Mouse (Mus musculus): ENCODE measurements around the gene Atp8b3. TPM values are rescaled to one million over a fixed set of nuclear protein-coding genes. Genes with fewer than 3 reads are reported as not detected.
A peak's percentile ranks its signal among the peaks of the same experiment; 100 is the strongest.

The Atp8b3 gene
- total RNA-seq (2021) = under 1 TPM; 0.20 to 0.27 TPM

DNA sequence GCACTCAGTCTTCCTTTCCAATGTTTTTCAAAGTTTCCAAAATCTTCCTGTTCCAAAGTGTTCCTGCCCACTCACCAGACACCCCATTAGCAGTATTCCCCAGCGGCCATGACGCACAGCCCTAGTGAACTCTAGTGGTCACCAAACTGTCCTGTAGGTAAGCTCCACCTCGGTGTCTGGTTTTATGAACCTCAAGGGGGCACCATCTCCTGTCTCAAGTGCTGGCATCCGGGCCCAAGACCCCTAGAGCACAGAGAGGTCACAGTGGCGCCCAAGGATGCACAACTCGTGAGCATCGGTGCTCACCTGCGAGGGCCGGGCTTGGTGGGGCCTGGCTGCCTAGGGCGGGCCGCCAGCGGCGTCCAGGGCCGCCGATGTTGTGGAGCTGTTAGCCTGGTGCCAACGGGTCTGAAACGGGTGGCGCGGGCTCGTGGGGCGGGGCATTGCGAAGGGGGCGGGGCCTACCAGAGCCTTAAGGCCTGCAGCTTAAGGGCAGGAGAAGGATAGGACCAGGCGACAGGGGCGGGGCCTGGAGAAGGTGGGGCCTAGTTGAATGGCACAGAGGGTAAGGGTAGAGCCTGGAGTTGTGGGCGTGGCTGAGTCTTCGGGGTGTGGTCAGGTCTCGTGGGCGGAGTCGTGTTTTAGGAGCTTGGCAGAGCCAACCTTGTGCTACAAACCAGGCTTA is at the start of gene Atp8b3:
Atp8b3 (minus strand) TSS at position 415 of the 685 bp plus-strand sequence.
- no peak for DNase-seq (ENCODE audit: low spot score in 2 of 2)
- intact Hi-C loops (cut with DNase I) = no loop called here

DNA sequence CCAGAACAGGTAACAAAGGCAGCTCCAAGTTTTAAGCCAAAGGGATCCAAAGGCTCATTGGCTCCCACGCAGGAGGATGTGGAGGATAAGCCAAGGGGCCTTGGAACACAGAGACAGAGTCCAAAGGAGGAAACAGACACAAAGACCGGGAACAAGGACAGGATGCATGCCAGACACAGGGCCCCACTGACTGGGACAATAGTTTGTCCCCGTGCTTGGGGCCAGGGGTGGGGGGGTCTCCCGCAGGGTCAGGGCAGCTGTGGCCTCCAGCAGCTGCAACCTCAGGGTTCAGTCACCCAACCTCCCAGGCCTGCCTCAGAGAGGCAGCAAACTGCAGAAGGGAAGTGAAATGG is 48.4 kb upstream of the Atp8b3 start:
- intact Hi-C loops (cut with DNase I) = no loop called here

DNA sequence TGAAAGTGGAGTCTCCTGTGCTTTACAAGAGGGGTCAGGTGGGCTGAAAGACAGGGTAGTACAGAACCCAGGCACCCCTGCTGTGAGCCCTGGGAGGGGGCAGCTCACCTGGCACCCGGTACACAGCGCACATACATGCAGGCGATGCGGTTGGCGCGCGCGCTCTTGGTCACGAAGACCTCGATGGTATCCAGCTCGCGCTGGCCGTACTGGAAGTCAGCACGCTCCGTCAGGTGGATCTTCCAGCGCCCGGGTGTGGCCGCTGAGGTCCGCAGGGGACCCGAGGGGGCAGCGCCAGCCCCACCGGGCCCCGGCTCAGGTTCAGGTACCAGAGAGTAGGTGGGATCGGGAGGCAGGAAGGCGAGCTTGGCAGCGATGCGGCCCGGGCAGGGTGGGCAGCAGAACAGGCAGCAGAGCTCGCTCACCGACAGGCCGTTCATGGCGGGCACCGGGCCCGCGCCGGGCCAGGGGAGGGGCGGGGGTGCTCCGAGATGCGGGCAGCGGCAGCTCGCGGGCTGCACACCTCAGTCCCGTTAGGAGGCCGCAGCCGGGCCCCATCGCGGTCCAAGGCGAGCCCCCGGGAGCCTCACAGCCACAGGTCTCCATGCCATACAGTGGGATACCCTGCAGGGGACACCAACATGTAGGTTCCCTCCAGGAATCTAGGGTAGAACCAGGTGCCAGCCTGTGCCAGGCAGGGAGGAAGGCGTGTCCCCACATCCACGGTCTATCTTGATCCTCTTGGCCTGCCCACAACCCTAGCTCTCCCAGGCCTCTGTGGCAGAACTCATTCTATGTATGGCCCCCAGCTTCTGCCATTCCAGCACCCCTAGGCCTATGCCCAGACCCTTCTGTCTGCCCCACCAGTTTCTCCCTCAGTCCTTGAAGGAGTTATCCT is 47.7 kb upstream of the Atp8b3 start:
- no peak for DNase-seq (ENCODE audit: low spot score in 2 of 2)
- intact Hi-C loops (cut with DNase I) = no loop called here

More for the DNA sequence above, 48.4 kb upstream of the Atp8b3 start:
- no peak for DNase-seq (ENCODE audit: low spot score in 2 of 2)

DNA sequence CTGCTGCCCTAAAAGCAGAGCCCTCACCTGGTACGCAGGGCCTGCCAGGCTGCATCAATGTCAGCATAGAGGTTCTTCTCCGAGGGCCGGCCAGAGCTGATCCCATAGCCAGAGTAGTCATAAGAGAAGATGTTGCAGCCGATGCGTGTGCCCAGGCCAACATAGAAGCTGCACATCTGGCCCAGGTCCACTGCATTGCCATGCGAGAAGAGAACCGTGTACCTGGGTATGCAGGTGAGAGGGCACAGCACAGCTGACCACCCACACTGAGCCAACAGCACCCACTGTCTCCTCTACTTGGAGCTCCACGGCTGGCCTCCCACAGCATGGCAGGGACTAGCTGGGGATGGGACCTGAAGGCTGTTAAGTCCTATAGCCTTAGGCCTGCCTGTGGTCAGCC is 46.7 kb upstream of the Atp8b3 start:
- intact Hi-C loops (cut with DNase I) = no loop called here
- DNase-seq (ENCODE audit: low spot score in 2 of 2) = no peak

DNA sequence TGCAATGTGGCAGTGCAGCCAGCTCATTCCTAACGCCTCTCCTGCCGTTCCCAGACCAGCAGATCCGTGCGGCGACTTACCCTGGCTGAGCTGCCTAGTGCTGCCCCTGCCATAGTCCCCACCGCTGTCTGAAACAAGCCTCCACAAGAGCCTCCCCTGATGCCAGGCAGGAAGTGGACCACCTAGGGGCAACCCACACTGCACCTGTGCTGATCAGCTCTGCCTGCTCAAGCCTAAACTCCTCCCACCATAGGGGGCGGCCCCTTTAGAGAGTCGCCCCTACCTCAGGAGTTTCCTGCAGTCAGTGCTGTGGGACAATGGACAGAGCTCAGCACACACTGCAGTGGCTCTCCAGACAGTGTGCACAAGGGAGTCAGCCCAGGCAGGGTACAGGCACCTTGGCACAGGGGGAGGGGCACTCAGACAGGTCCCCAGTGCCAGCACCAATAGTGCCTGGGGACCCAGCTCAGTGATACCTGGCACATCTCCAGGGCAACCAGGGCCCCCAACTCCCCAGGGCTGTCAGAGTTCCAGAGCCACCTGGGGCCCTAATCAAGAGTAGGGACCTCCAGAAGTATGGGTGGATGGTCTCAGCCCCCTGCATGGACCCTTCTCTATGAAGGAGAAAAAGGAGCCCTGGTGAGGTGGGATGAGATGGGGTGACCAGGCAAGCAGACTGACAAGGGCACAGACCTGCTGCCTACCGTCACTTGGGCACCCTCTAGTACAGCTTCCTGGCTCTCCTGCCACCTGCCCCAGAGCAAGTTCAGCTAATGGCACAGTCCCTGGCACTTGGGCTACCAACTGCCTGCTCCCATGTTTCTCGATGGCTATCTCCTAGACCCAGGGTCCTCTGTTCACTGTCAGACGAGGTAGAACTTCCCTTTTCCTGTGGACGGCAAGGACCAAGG is 46.0 kb upstream of the Atp8b3 start:
- DNase-seq (ENCODE audit: low spot score in 2 of 2) = no peak
- intact Hi-C loops (cut with DNase I) = no loop called here

DNA sequence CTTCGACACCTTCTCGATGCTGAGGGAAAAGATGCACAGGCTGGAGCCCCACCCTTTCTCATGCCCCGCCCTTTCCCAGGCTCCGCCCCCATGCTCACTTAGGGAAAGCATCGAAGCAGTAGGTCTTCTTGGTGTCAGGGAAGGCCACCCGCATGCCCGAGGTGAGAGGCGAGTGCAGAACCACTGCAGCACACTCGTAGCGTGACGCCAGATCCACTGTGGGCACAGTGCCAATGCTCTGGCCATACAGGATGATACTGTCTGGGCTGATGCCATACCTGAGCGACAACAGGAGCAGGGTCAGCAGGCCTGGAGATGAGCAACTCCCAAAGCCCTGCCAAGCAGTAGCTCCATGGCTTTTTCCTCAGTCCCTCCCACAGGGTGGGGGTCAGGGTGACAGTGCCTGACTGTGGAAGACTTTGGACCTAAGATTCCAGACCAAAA is 45.1 kb upstream of the Atp8b3 start:
- intact Hi-C loops (cut with DNase I) = no loop called here

DNA sequence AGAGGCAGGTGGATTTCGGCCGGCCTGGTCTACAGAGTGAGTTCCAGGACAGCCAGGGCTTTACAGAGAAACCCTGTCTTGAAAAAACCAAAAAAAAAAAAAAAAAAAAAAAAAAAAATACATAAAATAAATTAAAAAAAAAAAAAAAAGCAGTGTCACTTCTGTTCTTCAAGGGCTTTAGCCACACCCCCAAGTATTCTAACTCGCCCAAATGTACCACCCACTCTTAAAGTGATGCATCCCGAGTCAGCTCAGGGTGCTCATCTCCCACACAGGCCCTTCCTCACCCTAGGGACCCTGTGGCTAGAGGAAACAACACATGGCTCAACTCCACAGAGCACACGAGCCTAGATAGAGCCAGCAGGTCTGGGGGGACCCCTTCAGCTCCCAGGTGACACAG is 44.1 kb upstream of the Atp8b3 start:
- intact Hi-C loops (cut with DNase I) = no loop called here
- DNase-seq (ENCODE audit: low spot score in 2 of 2) = no peak

More for the DNA sequence above, 45.1 kb upstream of the Atp8b3 start:
- DNase-seq (ENCODE audit: low spot score in 2 of 2) = no peak

DNA sequence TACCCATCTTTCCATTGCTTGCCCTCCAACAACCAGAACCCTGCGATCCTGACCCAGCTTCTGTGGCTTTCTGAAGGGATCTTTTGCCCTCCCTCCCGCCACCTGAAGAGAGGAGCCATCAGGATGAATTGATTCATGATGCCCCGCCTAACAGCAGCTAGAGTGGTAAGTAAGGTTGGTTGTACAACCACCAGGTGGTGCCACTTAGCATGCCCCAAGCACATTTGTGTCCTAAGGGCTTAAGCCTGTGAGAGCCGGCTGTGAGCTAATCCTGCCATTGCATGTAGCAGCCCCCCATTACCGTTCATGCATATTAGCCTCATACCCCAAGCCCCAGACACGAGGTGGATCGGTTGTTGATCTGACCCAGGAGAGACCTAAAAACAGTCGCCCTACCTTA is 40.0 kb upstream of the Atp8b3 start:
- intact Hi-C loops (cut with DNase I) = no loop called here
- DNase-seq (ENCODE audit: low spot score in 2 of 2) = peak in 1 of 2 experiments; percentile 34

DNA sequence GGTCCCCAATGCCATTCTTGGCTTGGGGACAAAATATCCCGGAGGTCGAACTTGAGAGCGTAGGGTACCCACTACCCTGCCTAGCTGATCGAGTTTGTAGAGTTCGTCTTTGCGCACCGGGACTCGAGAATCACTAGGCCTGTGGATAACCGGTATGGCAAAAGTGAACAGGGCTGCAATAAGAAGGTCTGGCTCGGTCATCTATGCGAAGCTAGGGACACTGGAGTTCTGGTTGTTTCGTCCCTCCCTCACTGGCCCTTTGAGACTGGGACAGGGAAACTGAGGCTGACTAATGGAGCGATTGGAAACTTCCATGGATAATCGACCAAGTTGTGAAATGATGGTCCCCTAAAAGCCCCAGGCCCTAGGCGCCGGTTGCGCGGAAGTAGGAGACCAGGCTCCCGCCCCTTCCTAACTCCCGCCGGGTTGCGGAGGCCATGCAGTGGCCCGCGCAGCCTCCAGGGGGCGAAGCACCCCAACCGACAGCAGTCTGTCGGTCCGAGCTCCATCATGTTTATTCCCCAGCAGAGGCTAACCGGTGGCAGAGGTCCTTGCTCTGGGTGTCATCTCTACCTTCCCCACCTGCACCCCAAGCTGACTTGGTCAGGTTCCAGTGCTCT is 39.3 kb upstream of the Atp8b3 start:
- DNase-seq (ENCODE audit: low spot score in 2 of 2) = peak; percentile 60 to 67

DNA sequence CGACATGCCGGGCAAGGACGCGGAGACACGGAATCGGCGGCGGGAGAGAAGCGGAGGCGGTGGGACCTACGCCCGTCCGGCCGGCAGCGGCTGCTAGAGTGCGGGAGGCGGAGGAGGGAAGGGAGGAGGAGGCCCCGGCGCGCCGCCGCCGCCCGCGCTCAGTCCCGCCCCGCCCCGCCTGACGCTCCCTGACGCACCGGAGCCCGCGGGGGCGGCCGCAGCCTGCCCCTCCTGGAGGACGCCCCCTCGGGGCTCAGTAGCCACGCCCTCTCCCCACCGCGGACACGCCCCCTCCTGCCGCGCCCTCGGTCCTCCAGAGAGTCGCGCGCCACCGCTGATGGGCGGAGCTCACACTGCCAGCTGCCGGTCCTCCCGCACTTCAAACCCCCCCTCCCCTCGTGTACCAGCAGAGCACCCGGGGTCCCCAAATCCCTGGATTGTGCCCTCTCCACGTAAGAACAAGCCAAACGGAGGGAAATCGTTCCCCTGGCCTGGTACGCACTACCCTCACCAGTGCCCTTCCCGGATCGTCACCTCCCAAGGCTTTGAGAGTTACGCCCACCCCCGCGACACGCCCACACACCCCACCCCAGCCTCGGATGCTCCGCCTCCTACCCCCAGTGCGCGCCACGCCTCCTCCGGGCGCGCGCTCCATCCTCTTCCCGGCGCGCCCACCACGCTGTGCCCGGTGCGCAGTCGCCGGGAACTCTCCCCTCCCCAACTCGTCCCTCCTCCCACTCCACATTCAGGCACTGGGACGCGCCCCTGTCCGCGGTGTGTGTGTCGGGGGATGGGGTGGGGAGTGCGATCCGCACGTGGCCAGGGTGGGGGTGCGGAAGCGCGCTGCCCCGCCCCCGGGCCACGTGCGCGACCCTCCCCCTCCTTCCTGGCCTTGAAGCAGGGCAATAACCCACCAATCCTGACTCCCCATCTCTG is 38.5 kb upstream of the Atp8b3 start, which contains the start of gene Klf16:
Klf16 (minus strand) TSS at position 127 of the 936 bp plus-strand sequence.
- intact Hi-C loops (cut with DNase I) = loop anchor here (1.0 to 2.0 kb wide), 3 partner anchors 11 to 45 kb away; partner anchors contain the start of gene Csnk1g2
- peak; percentile 96 for DNase-seq (ENCODE audit: low spot score in 2 of 2)

More for the DNA sequence above, 39.3 kb upstream of the Atp8b3 start:
- intact Hi-C loops (cut with DNase I) = no loop called here

DNA sequence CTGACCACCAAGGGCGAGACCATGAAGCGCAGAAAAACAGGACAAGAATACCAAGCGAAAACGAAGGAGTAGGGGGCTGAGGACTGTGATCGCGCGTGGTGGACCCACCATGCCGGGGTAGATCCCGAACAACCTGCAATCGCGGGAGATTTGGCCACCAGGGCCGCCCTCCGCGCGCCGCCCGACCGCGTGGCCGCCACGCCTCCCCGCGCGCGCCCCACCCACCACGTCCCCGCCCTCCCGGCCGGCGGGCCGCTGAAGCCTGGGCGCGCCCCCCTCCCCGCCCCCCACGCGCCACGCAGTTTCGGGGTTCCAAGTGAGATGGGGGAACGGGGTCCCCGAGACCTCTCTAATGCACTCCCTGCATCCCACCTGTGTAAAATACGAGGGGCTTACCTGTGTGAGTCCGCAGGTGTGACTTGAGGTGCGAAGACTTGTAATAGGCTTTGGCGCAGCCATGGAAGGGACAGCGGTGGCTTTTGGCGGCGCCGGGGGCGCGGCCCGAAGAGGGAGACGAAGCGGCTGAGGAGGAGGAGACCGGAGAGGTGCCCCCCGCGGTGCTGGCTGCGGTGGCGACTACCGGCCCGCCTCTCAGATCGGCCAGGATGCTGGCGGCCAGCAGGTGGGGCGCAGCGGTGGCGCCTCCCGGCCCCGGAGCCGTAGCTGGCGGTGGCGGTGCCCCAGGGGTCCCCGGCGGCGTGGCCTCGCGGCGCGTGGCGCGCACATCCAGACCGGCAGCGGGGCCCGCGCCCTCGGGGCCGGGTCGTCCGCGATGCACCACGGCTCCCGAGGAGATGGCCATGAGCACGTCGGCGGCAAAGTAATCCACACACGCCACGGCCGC is 37.6 kb upstream of the Atp8b3 start:
- intact Hi-C loops (cut with DNase I) = loop anchor here (1.0 to 2.0 kb wide), 3 partner anchors 10 to 46 kb away; partner anchors contain the start of gene Csnk1g2
- DNase-seq (ENCODE audit: low spot score in 2 of 2) = peak in 1 of 2 experiments; percentile 67

DNA sequence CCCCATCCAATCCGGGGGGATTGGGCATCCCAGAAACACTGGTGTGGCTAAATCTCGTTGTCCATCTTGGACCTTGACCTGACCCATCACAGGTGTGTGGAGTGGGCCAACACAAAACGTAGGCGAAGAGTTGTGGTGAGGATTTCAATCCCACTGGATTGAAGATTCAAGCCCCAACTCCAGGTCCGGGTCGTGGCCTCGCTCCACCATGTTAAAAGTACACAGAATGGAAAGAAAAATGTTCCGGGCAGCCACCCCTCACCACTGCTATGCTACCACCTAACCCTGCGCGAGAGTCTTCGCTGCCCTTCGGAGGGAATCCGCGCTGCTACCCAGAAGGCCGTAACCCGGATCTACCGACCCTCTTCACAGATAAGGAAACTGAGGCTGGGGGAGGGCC is 37.0 kb upstream of the Atp8b3 start:
- no peak for DNase-seq (ENCODE audit: low spot score in 2 of 2)
- intact Hi-C loops (cut with DNase I) = loop anchor here (2.0 kb wide), 1 partner anchor 47 kb away; the partner anchor contains the start of gene Csnk1g2

DNA sequence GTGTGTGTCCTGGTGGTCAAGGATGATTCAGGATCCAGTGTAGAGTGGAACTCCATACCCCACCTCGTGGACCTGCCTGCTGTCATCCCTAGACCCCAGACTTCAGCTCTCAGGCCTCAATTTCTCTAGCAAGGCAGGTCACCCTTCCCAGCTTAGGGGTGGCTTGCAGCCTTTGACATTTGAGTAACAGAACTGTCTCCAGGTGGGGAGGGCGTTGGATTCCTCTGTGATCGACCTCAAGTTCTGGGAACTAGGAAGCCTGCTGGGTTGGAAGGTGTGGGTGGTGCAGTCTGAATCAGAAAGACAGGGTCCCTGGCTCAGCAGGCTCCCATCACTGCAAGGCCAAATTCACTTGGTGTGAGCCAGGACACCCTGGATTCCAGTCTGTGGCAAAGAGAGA is 36.0 kb upstream of the Atp8b3 start:
- DNase-seq (ENCODE audit: low spot score in 2 of 2) = no peak

DNA sequence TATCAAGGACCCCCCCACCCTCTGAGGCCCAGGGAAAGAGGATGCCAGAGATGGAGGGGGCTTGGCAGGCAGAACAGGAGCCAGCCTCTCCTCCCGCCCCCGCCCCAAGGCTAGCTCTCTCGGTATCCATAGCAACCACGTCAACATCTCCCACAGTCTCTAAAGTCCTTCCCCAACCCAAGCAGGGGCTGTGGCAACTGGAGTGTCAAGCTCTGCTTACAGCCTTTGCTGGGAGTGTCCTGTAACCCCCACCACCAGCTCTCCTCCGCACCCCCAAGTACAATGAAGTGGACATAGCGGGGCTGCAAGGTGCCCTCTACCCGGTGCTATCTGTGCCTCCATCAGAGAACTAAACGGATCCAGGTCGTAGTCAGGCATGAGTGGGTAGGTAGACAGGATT is 35.0 kb upstream of the Atp8b3 start:
- DNase-seq (ENCODE audit: low spot score in 2 of 2) = peak; percentile 63 to 67
- intact Hi-C loops (cut with DNase I) = no loop called here

More for the DNA sequence above, 36.0 kb upstream of the Atp8b3 start:
- intact Hi-C loops (cut with DNase I) = no loop called here

DNA sequence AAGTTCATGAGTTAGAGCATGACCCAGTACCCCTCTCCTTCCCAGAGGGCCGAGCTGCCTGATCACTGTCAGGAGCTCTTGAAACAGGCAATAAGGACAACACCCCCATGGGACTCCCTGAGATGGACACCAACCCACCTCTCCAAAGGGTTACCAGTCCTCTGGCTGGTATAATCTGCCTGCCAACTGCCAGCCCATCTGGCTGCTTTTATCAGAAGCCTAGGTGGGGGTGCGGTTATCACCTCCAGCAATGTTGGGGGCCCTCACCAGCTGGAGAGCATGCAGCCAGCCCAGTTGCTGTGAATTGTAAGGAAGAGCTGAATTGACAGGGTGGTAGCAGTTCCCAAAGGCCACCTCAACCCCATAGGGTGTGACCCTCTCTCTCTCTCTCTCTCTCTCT is 33.6 kb upstream of the Atp8b3 start:
- intact Hi-C loops (cut with DNase I) = no loop called here
- no peak for DNase-seq (ENCODE audit: low spot score in 2 of 2)

DNA sequence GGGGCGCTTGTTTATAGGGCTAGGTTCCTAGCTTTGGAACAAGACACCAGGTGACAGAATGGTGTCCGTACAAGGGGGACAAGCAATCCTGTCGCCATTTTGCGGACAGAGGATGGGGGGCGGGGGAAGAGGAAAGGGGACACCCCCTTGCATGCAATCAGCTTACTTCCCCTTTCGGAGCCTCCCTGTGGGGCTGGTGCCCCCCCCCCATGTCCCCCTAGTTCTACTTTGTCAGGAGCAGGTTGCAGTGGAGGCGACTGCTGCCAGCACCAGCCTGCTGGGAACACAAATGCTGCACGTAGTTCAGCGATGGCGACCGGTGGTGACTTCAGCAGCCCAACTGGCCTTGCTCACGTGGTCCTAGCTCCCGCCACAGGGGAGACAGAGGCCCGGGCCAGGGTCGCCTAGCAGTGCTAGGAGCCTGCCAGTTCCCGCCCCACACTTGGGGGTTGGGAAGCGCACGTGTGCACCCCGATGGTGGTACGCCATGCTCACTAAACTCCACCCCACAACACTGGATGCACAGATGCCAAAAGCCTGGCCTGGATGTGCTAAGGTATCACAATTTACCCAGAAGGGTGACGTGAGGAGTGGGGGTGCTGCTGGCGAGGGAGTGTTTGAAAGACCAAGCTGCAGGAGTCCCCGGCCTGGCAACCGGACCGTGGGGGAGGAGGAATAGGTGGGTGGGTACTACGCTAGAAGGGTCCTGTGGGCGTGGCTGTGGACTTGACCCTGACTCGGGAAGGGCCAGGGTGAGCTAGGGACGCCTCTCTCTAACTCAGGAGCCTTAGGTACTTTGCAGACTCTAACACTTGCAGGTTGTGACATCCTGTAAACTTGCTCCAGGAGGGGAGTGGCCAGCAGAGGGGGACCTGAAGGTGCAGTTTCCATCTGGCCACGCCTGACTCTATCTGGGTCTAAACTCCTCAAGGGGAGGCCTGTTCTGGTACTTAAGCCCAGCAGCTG is 32.2 kb upstream of the Atp8b3 start:
- intact Hi-C loops (cut with DNase I) = no loop called here
- DNase-seq (ENCODE audit: low spot score in 2 of 2) = peak in 1 of 2 experiments; percentile 49
